Mouse (Mus musculus): ENCODE data around the gene Cntnap5a. TPM values are rescaled to one million over a fixed set of nuclear protein-coding genes. Genes with fewer than 3 reads are reported as not detected.

Cntnap5a gene
- polyA plus RNA-seq, 1 experiment from 2014 or later = 0.43 TPM

DNA sequence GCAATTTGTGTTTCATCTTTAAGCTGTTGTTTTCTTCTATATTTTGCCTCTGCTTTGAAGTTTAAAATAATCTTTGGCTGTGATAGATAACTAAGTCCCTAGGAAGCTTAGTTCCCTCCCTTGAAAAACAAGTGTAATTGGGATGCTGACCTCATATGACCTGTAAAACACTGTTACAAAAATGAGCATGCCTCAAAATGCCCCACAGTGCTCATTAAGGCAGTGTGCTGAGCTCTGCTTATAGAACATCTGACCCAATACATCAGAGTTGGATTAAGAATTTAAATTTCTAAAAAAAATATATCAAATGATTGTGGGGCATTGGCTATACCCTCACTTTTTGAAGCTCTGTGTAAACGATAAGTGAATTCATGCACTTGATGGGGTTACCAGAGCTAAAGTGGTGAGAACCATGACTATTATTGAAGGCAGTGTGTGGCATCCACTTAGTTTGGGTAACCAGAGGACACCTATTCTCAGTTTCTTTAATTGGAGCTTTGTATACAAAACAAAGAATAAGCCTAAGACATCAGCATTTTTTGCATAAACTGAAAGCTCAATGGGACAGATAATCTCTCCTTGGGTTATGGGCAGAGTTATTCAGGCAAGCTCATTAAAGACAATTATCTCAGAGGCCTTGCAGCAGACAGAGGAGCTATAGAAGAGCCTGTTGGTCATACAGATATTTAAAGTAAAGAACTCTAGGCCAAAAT lies 241.6 kb downstream of the Cntnap5a start:
- WGBS = 55% methylated on average over 1 of the region's 1 CpGs
- H3K36me3 ChIP-seq = no peaks in the 10 kb centered on the region
- H3K4me1 ChIP-seq = 0 out of 2 replicates have a peak, but pooled peaks cover 2% of the 10 kb centered on the region
- no peak overlapping the region for H3K4me2 ChIP-seq (replicated peaks)
- peak; percentile 25; the same call in 1 of the 2 replicates for ATAC-seq (ENCODE audit: low FRiP score, low read depth)
- H3K27me3 ChIP-seq = no peaks in the 10 kb centered on the region
- H3K9me3 ChIP-seq = no peaks in the 10 kb centered on the region
- H3K9ac ChIP-seq (replicated peaks) = no peak overlapping the region
- no peak overlapping the region for H3K4me3 ChIP-seq
- H3K27ac ChIP-seq (replicated peaks) = no peak overlapping the region

DNA sequence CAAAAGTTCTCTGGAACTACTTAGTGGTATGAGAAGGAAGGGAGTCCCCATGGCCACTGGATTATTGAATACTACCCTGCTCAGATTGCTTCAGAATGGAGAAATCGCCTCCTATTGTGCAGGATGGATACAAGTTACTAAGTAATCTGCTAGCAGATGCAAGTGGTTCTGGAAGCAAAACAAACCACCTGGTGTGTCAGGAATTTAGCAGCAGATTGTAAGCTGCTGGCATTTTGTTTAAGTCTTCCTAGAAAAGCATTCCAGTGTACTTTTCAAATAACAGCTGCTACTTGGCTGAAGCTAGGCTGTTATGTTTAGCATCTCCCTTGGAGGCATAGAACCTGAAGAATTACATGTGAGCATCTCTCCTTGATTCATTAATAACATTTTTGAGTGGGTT lies 247.5 kb downstream of the Cntnap5a start:
- 14% methylated on average over 1 of the region's 1 CpGs for WGBS
- no peaks in the 10 kb centered on the region for H3K36me3 ChIP-seq
- no peak overlapping the region for H3K27ac ChIP-seq (replicated peaks)
- no peak for ATAC-seq (ENCODE audit: low FRiP score, low read depth)
- 0 out of 2 replicates have a peak, but pooled peaks cover 7% of the 10 kb centered on the region for H3K4me1 ChIP-seq
- no peak overlapping the region for H3K4me3 ChIP-seq
- H3K4me2 ChIP-seq (replicated peaks) = no peak overlapping the region
- no peaks in the 10 kb centered on the region for H3K9me3 ChIP-seq
- no peak overlapping the region for H3K9ac ChIP-seq (replicated peaks)
- H3K27me3 ChIP-seq = no peaks in the 10 kb centered on the region

DNA sequence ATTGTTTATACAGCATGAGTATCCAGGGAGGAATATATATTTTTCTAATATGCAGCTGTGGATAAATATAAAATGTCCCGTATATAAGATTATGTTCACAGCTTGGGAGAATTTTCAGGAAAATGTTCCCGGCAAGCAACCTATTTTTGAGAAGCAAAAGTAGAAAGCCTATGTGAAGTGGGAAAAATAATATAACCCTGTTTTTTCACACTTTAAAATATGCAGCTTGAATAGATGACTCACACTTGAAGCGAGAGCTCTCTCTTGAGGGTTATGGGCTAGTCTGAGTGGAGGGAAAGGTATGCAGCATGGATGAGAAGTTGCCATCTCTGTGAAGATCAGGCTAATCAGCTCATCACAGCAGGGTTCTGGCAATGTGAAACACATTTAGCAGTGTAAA lies 261.3 kb downstream of the Cntnap5a start:
- H3K4me1 ChIP-seq = no peaks in the 10 kb centered on the region
- no peaks in the 10 kb centered on the region for H3K27me3 ChIP-seq
- H3K4me3 ChIP-seq = no peak overlapping the region
- H3K36me3 ChIP-seq = no peaks in the 10 kb centered on the region
- WGBS = 81% methylated on average over 3 of the region's 3 CpGs
- no peak overlapping the region for H3K27ac ChIP-seq (replicated peaks)
- H3K4me2 ChIP-seq (replicated peaks) = no peak overlapping the region
- H3K9me3 ChIP-seq = no peaks in the 10 kb centered on the region
- H3K9ac ChIP-seq (replicated peaks) = no peak overlapping the region
- no peak for ATAC-seq (ENCODE audit: low FRiP score, low read depth)

DNA sequence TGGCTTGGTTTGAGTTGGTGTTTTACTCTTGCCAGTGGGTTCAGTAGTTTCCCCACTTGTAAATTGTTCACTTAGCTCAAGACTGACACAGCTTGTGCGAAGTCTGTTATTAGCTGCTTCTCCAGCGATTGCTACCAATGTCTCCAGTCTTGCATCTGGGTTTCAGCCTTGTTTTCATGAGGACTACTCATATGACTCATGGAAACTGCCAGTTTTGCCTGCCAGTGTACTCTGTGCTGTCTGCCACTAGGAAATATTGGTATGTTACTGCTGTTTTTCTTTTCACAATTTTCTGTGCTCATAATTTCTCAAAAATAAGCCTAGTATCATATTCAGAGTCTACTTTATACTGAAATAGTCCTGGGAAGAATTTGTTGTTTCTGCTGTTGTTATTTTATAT lies 272.0 kb downstream of the Cntnap5a start:
- 95% methylated on average over 2 of the region's 2 CpGs for WGBS
- ATAC-seq (ENCODE audit: low FRiP score, low read depth) = no peak
- Histone ChIP-seq H3K27me3 (no peaks in the 10 kb centered on the region), H3K9ac (replicated peaks) (no peak overlapping the region), H3K9me3 (no peaks in the 10 kb centered on the region), H3K4me1 (no peaks in the 10 kb centered on the region), H3K4me3 (no peak overlapping the region), H3K36me3 (no peaks in the 10 kb centered on the region), H3K27ac (replicated peaks) (no peak overlapping the region), H3K4me2 (replicated peaks) (no peak overlapping the region)

GRCm38 (mm10) chr1:115964993-115965575 lies 280.5 kb downstream of the Cntnap5a start:
- WGBS = 92% methylated on average over 4 of the region's 4 CpGs
- Histone ChIP-seq H3K9ac (replicated peaks) (no peak overlapping the region), H3K4me2 (replicated peaks) (no peak overlapping the region), H3K4me3 (no peak overlapping the region), H3K27me3 (no peaks in the 10 kb centered on the region), H3K4me1 (no peaks in the 10 kb centered on the region), H3K27ac (replicated peaks) (no peak overlapping the region), H3K9me3 (no peaks in the 10 kb centered on the region), H3K36me3 (no peaks in the 10 kb centered on the region)
- ATAC-seq (ENCODE audit: low FRiP score, low read depth) = no peak

DNA sequence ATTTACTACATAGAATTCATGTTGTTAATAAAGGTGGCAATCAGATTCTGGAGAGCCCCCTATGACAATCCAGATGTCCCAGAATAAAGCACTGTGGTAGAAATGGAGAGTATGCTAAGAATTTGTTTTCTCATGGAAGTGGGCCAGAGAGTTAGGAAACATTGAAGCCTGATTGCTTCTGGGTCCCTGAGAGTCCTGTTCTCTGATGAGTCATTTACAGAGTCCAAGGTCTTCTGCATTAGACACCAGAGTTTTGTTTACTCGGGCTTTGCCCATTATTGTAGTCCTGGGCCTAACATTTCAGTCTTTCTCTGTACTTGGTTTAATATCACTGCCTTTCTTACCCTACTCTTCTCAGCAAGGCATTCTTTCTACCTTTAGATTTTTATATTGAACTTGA lies 305.6 kb downstream of the Cntnap5a start:
- no peak overlapping the region for H3K9ac ChIP-seq (replicated peaks)
- no peaks in the 10 kb centered on the region for H3K9me3 ChIP-seq
- no peak for ATAC-seq (ENCODE audit: low FRiP score, low read depth)
- H3K36me3 ChIP-seq = no peaks in the 10 kb centered on the region
- no peaks in the 10 kb centered on the region for H3K4me1 ChIP-seq
- no peak overlapping the region for H3K4me2 ChIP-seq (replicated peaks)
- WGBS = 76% methylated on average over 1 of the region's 1 CpGs
- H3K4me3 ChIP-seq = no peak overlapping the region
- H3K27ac ChIP-seq (replicated peaks) = no peak overlapping the region
- H3K27me3 ChIP-seq = no peaks in the 10 kb centered on the region

GRCm38 (mm10) chr1:116015768-116016167 lies 331.2 kb downstream of the Cntnap5a start:
- ATAC-seq (ENCODE audit: low FRiP score, low read depth) = no peak
- H3K27me3 ChIP-seq = no peaks in the 10 kb centered on the region
- H3K27ac ChIP-seq (replicated peaks) = no peak overlapping the region
- H3K4me3 ChIP-seq = no peak overlapping the region
- H3K36me3 ChIP-seq = no peaks in the 10 kb centered on the region
- no peaks in the 10 kb centered on the region for H3K9me3 ChIP-seq
- 84% methylated on average over 2 of the region's 2 CpGs for WGBS
- no peak overlapping the region for H3K4me2 ChIP-seq (replicated peaks)
- no peak overlapping the region for H3K9ac ChIP-seq (replicated peaks)
- H3K4me1 ChIP-seq = no peaks in the 10 kb centered on the region

GRCm38 (mm10) chr1:116029653-116030052 lies 345.1 kb downstream of the Cntnap5a start:
- Histone ChIP-seq H3K9me3 (no peaks in the 10 kb centered on the region), H3K27me3 (peaks cover 8% of the 10 kb centered on the region; the same call in 1 of the 2 replicates), H3K4me2 (replicated peaks) (no peak overlapping the region), H3K36me3 (no peaks in the 10 kb centered on the region), H3K27ac (replicated peaks) (no peak overlapping the region), H3K9ac (replicated peaks) (no peak overlapping the region), H3K4me1 (no peaks in the 10 kb centered on the region), H3K4me3 (no peak overlapping the region)
- 83% methylated on average over 1 of the region's 1 CpGs for WGBS
- no peak for ATAC-seq (ENCODE audit: low FRiP score, low read depth)

DNA sequence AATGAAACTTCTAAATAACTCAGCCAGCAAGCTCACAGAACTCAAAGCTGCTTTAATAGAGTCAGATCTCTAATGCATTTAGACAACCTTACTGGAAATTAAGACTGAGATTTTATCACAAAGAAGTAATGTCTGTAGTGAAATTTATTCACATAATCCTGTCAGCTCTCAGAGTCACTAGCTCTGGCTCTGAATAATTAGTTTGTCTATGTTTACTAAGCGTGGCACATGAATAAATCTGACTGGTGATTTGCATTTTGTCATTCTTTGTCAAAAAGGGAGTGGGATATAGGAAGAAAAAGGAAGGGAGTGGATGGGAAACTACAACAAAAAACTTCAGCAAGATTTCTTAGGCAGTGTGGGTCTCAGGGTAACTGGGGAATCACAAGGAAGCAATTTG lies 351.3 kb downstream of the Cntnap5a start:
- Histone ChIP-seq H3K4me1 (0 out of 2 replicates have a peak, but pooled peaks cover 3% of the 10 kb centered on the region), H3K27me3 (peaks cover 8% of the 10 kb centered on the region; the same call in 1 of the 2 replicates), H3K27ac (replicated peaks) (no peak overlapping the region), H3K36me3 (no peaks in the 10 kb centered on the region), H3K9me3 (no peaks in the 10 kb centered on the region), H3K9ac (replicated peaks) (no peak overlapping the region), H3K4me3 (no peak overlapping the region), H3K4me2 (replicated peaks) (no peak overlapping the region)
- WGBS = 8% methylated on average over 1 of the region's 1 CpGs
- peak; percentile 78 for ATAC-seq (ENCODE audit: low FRiP score, low read depth)

GRCm38 (mm10) chr1:116036894-116037293 lies 352.3 kb downstream of the Cntnap5a start:
- H3K4me2 ChIP-seq (replicated peaks) = no peak overlapping the region
- H3K27me3 ChIP-seq = peaks cover 8% of the 10 kb centered on the region; the same call in 1 of the 2 replicates
- H3K9me3 ChIP-seq = no peaks in the 10 kb centered on the region
- no peak overlapping the region for H3K27ac ChIP-seq (replicated peaks)
- WGBS = 87% methylated on average over 2 of the region's 2 CpGs
- H3K9ac ChIP-seq (replicated peaks) = no peak overlapping the region
- H3K4me1 ChIP-seq = 0 out of 2 replicates have a peak, but pooled peaks cover 3% of the 10 kb centered on the region
- no peak for ATAC-seq (ENCODE audit: low FRiP score, low read depth)
- H3K36me3 ChIP-seq = no peaks in the 10 kb centered on the region
- no peak overlapping the region for H3K4me3 ChIP-seq

DNA sequence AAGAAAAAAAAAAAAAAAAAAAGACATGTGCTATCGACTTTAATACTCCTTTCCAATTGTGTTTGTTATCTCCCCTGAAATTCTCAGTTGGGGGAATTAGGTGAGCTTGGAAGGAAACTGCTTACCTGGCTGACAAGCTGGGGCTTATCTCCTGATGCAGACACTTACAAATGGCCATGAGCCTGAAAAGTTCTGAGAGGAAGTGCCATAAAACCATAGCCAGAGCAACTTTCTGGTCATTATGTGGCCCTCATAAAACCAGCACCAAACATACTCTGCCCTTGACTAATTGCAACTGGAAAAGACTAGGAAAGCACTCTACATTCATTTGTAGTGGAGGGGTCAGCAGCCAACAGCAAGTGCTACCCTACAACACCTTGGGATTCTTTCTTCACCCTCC lies 359.5 kb downstream of the Cntnap5a start:
- H3K4me2 ChIP-seq (replicated peaks) = no peak overlapping the region
- H3K4me1 ChIP-seq = no peaks in the 10 kb centered on the region
- no peak overlapping the region for H3K4me3 ChIP-seq
- H3K36me3 ChIP-seq = no peaks in the 10 kb centered on the region
- WGBS = 77% methylated on average over 1 of the region's 1 CpGs
- no peaks in the 10 kb centered on the region for H3K27me3 ChIP-seq
- ATAC-seq (ENCODE audit: low FRiP score, low read depth) = no peak
- H3K9me3 ChIP-seq = no peaks in the 10 kb centered on the region
- no peak overlapping the region for H3K9ac ChIP-seq (replicated peaks)
- H3K27ac ChIP-seq (replicated peaks) = no peak overlapping the region

DNA sequence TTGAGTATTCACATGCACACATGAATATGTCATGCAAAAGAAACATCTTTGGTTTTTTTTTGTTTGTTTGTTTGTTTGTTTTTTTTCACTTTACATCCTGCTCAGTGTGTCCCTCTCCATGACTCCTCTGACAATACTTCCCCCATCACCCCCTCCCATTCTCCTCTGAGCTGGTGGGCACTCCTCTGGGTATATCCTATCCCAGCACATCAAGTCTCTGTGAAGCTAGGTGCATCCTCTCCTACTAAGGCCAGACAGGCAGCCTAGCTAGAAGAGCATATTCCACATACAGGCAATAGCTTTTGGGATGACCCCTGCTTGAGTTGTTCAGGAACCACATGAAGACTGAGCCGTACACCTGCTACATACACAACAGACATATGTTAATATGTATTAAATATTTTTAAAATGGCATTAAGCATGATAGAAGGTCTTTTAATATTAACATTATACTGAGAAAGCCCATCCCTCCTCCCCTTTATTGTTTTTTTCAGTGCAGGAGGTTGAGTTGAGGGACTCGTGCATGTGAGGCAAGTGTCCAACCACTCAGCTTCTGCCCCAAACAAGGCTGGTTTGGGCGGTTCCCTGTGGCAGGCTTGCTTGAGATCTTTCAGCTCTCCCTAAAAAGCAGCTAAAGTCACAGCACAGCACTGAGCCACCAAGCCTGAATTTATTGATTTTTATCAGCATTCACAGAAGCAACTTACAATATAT lies 422.6 kb downstream of the Cntnap5a start:
- Histone ChIP-seq H3K4me1 (no peaks in the 10 kb centered on the region), H3K4me2 (replicated peaks) (no peak overlapping the region), H3K9me3 (no peaks in the 10 kb centered on the region), H3K9ac (replicated peaks) (no peak overlapping the region), H3K27me3 (no peaks in the 10 kb centered on the region), H3K36me3 (no peaks in the 10 kb centered on the region), H3K27ac (replicated peaks) (no peak overlapping the region), H3K4me3 (no peak overlapping the region)
- ATAC-seq (ENCODE audit: low FRiP score, low read depth) = no peak; the same call in 1 of the 2 replicates
- 82% methylated on average over 3 of the region's 3 CpGs for WGBS
